Mouse (Mus musculus): ENCODE results near the gene Samd11. TPM values are rescaled to one million over a fixed set of nuclear protein-coding genes. Genes with fewer than 3 reads are reported as not detected.

The Samd11 gene
- polyA plus RNA-seq, 1 experiment: 17.3 TPM

- WGBS: 74% methylated on average over 11 of the region's 11 CpGs
- peaks cover 4% of the 10 kb centered on the region for H3K27me3 ChIP-seq (ENCODE audit: control insufficient read depth, insufficient read depth, low read length)
- no peak overlapping the region for H3K4me3 ChIP-seq (ENCODE audit: extremely low read depth, insufficient read depth, insufficient read length)
- peaks cover 5% of the 10 kb centered on the region for H3K4me1 ChIP-seq (ENCODE audit: control insufficient read depth, insufficient read depth, insufficient read length)
- no peak overlapping the region for H3K27ac ChIP-seq (ENCODE audit: insufficient read depth, low read length)
- peaks cover 30% of the 10 kb centered on the region for H3K36me3 ChIP-seq (ENCODE audit: control insufficient read depth, insufficient read depth, low read length)
- no peak for DNase-seq (ENCODE audit: low read depth in 1 of 2, low spot score in 2 of 2)
- no peak for TF ChIP-seq POLR2A (IDR thresholded peaks at IDR 0.05; ENCODE audit: low read depth, low read length)
- no peak for TF ChIP-seq CTCF (IDR thresholded peaks at IDR 0.05; ENCODE audit: extremely low read depth, insufficient read depth, insufficient read length, insufficient replicate concordance)
Measured at GRCm38 (mm10) chr4:156249567-156249966, 5.9 kb downstream of the Samd11 start.

GRCm38 (mm10) chr4:156236651-156237447 lies 18.6 kb downstream of the Samd11 start:
- no peak for TF ChIP-seq CTCF (IDR thresholded peaks at IDR 0.05; ENCODE audit: extremely low read depth, insufficient read depth, insufficient read length, insufficient replicate concordance)
- TF ChIP-seq POLR2A (IDR thresholded peaks at IDR 0.05; ENCODE audit: low read depth, low read length): no peak
- WGBS: 32% methylated on average over 58 of the region's 60 CpGs
- Histone ChIP-seq H3K4me3 (ENCODE audit: extremely low read depth, insufficient read depth, insufficient read length) (peak overlapping the region; percentile 81; the same call in 1 of the 2 replicates), H3K27ac (ENCODE audit: insufficient read depth, low read length) (no peak overlapping the region), H3K27me3 (ENCODE audit: control insufficient read depth, insufficient read depth, low read length) (no peaks in the 10 kb centered on the region), H3K4me1 (ENCODE audit: control insufficient read depth, insufficient read depth, insufficient read length) (peaks cover 11% of the 10 kb centered on the region), H3K36me3 (ENCODE audit: control insufficient read depth, insufficient read depth, low read length) (peaks cover 27% of the 10 kb centered on the region)
- DNase-seq (ENCODE audit: low read depth in 1 of 2, low spot score in 2 of 2): no peak

GRCm38 (mm10) chr4:156235808-156236533 lies 19.5 kb downstream of the Samd11 start, which contains the start of gene Noc2l:
Gene Noc2l, plus strand, starts transcription at chr4:156236010.
- Histone ChIP-seq H3K27ac (ENCODE audit: insufficient read depth, low read length) (peak within 1 kb of the TSS; percentile 79), H3K4me3 (ENCODE audit: extremely low read depth, insufficient read depth, insufficient read length) (peak within 1 kb of the TSS; percentile 81), H3K36me3 (ENCODE audit: control insufficient read depth, insufficient read depth, low read length) (peaks cover 29% of the 10 kb centered on the region), H3K4me1 (ENCODE audit: control insufficient read depth, insufficient read depth, insufficient read length) (peaks cover 11% of the 10 kb centered on the region), H3K27me3 (ENCODE audit: control insufficient read depth, insufficient read depth, low read length) (no peaks in the 10 kb centered on the region)
- WGBS: 1% methylated on average over 90 of the region's 90 CpGs
- TF ChIP-seq CTCF (IDR thresholded peaks at IDR 0.05; ENCODE audit: extremely low read depth, insufficient read depth, insufficient read length, insufficient replicate concordance) (no peak), POLR2A (IDR thresholded peaks at IDR 0.05; ENCODE audit: low read depth, low read length) (peak; percentile 84)
- peak; percentile 84 to 91 for DNase-seq (ENCODE audit: low read depth in 1 of 2, low spot score in 2 of 2)

- TF ChIP-seq CTCF (IDR thresholded peaks at IDR 0.05; ENCODE audit: extremely low read depth, insufficient read depth, insufficient read length, insufficient replicate concordance): no peak
- no peak for TF ChIP-seq POLR2A (IDR thresholded peaks at IDR 0.05; ENCODE audit: low read depth, low read length)
- Histone ChIP-seq H3K36me3 (ENCODE audit: control insufficient read depth, insufficient read depth, low read length) (peaks cover 29% of the 10 kb centered on the region), H3K4me3 (ENCODE audit: extremely low read depth, insufficient read depth, insufficient read length) (peak overlapping the region; percentile 59), H3K4me1 (ENCODE audit: control insufficient read depth, insufficient read depth, insufficient read length) (peaks cover 11% of the 10 kb centered on the region), H3K27me3 (ENCODE audit: control insufficient read depth, insufficient read depth, low read length) (no peaks in the 10 kb centered on the region), H3K27ac (ENCODE audit: insufficient read depth, low read length) (peak overlapping the region; percentile 61)
- WGBS: under 1% methylated on average over 15 of the region's 15 CpGs
- no peak for DNase-seq (ENCODE audit: low read depth in 1 of 2, low spot score in 2 of 2)
Measured at GRCm38 (mm10) chr4:156235360-156235770, 20.1 kb downstream of the Samd11 start.

- TF ChIP-seq POLR2A (IDR thresholded peaks at IDR 0.05; ENCODE audit: low read depth, low read length) (no peak), CTCF (IDR thresholded peaks at IDR 0.05; ENCODE audit: extremely low read depth, insufficient read depth, insufficient read length, insufficient replicate concordance) (no peak)
- 1% methylated on average over 28 of the region's 48 CpGs for WGBS
- Histone ChIP-seq H3K4me1 (ENCODE audit: control insufficient read depth, insufficient read depth, insufficient read length) (peaks cover 11% of the 10 kb centered on the region), H3K27me3 (ENCODE audit: control insufficient read depth, insufficient read depth, low read length) (no peaks in the 10 kb centered on the region), H3K4me3 (ENCODE audit: extremely low read depth, insufficient read depth, insufficient read length) (peak within 1 kb of the TSS; percentile 72), H3K36me3 (ENCODE audit: control insufficient read depth, insufficient read depth, low read length) (peaks cover 27% of the 10 kb centered on the region), H3K27ac (ENCODE audit: insufficient read depth, low read length) (peak within 1 kb of the TSS; percentile 61)
- peak in 1 of 2 experiments; percentile 80 for DNase-seq (ENCODE audit: low read depth in 1 of 2, low spot score in 2 of 2)
Measured at GRCm38 (mm10) chr4:156234701-156235213, 20.7 kb downstream of the Samd11 start, which contains the start of gene Plekhn1. Gene Plekhn1, minus strand, starts transcription at chr4:156234857.

- WGBS: 13% methylated on average over 17 of the region's 17 CpGs
Measured at GRCm38 (mm10) chr4:156234021-156234501, 21.4 kb downstream of the Samd11 start.

More at GRCm38 (mm10) chr4:156234021-156234501, 21.4 kb downstream of the Samd11 start:
- TF ChIP-seq POLR2A (IDR thresholded peaks at IDR 0.05; ENCODE audit: low read depth, low read length): no peak
- no peak for TF ChIP-seq CTCF (IDR thresholded peaks at IDR 0.05; ENCODE audit: extremely low read depth, insufficient read depth, insufficient read length, insufficient replicate concordance)
- peak overlapping the region; percentile 66 for H3K4me3 ChIP-seq (ENCODE audit: extremely low read depth, insufficient read depth, insufficient read length)
- no peak overlapping the region for H3K27ac ChIP-seq (ENCODE audit: insufficient read depth, low read length)
- H3K4me1 ChIP-seq (ENCODE audit: control insufficient read depth, insufficient read depth, insufficient read length): peaks cover 11% of the 10 kb centered on the region
- no peak for DNase-seq (ENCODE audit: low read depth in 1 of 2, low spot score in 2 of 2)
- no peaks in the 10 kb centered on the region for H3K27me3 ChIP-seq (ENCODE audit: control insufficient read depth, insufficient read depth, low read length)
- H3K36me3 ChIP-seq (ENCODE audit: control insufficient read depth, insufficient read depth, low read length): peaks cover 23% of the 10 kb centered on the region

All from spleen, adult 2 months (tissue).